Mouse (Mus musculus) spleen, adult 12 weeks (tissue): Measurements from ENCODE around the gene Tesmin.

ENCODE experiments used
- DNase-seq: peaks from one replicate; pipeline ENCODE4 v3.0.0; 2022; ENCODE audit warnings: low spot score

Gene Tesmin

DNA sequence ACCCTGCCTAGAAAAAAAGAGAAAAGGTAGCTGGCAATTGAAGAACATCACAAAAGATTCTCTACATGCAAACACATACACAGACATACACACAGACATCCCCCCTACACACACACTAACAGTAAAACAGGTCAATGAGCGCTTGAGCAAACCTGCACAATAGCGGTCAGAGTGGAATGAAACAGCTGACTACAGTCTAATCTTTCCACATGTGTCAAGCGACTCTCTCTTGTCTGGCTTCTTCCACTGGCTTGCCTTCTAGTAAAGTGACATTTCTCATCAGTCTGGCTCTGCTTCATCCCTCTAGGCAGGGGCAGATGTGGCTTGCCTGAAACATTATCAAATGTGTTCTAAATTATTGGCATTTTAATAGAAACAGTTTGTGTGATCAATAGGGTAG, 5.6 kb downstream of the Tesmin start:
- DNase-seq = no peak

DNA sequence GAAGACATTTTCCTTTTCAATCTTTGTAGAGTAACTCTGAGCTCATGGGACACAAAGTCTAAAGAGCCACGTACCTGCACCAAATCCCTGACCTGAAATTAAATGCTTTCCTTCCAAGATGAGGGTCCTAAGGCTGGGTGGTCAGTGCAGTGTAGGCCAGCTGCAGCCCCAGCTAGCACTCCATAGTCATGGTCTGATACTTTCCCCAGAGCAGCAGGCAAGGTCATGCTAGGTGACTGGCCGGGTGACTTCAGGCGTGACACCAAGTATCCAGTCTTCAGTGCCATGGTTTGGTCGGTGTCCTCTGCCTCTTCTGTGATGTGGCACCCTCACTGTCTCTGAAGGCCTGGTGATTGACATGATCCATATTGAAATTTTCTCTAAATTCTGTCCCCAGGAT, 11.4 kb downstream of the Tesmin start:
- DNase-seq = no peak

GRCm38 (mm10) chr19:3401504-3401903, 12.8 kb downstream of the Tesmin start:
- DNase-seq = no peak

- DNase-seq = no peak
Observed at GRCm38 (mm10) chr19:3401943-3402342, 13.3 kb downstream of the Tesmin start.

GRCm38 (mm10) chr19:3402390-3402789, 13.7 kb downstream of the Tesmin start:
- DNase-seq = no peak

DNA sequence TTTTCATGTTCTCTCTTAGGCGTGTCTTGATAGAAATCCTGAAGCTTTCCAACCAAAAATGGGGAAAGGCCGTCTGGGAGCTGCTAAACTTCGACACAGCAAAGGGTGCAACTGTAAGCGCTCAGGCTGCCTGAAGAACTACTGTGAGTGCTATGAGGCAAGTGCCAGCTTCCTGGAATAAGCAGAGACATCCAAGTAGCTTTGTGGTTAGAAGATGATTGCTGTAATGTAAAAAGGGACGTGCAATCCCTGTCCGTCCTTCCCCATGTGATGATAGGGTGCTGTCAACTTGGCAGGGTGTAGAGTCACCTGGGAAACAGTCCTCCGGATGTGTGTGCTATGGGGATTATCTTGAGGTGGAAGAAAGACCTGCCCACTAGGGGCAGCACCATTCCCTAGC, 15.4 kb downstream of the Tesmin start:
- no peak for DNase-seq

- no peak for DNase-seq
Observed at GRCm38 (mm10) chr19:3405531-3406281, 17.0 kb downstream of the Tesmin start.

- DNase-seq = no peak
Observed at GRCm38 (mm10) chr19:3414268-3414733, 25.6 kb downstream of the Tesmin start, which contains the start of gene Gal. Gal (minus strand) TSS chr19:3414544.

DNA sequence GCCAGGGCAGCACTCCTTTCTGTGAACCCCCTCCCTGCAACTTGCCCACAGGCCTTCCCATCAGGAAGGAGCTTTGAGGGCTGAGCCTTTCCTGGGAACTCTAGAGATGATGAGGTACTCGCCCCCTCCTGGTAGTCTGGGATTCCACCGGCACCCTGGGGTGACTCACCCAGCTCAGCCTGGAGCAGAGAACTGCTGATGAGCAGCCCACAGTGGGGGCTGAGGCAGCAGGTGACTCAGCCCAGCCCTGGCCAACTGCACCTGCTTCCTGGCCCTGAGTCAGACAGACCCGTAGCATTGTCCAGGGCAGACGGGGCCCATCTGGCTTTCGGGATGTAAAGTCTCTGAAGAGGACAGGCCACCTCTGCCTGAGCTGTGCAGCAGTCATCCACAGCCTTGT, 30.6 kb downstream of the Tesmin start:
- no peak for DNase-seq

GRCm38 (mm10) chr19:3422488-3422887, 33.8 kb downstream of the Tesmin start:
- no peak for DNase-seq

- no peak for DNase-seq
Observed at GRCm38 (mm10) chr19:3422981-3423380, 34.3 kb downstream of the Tesmin start.

DNA sequence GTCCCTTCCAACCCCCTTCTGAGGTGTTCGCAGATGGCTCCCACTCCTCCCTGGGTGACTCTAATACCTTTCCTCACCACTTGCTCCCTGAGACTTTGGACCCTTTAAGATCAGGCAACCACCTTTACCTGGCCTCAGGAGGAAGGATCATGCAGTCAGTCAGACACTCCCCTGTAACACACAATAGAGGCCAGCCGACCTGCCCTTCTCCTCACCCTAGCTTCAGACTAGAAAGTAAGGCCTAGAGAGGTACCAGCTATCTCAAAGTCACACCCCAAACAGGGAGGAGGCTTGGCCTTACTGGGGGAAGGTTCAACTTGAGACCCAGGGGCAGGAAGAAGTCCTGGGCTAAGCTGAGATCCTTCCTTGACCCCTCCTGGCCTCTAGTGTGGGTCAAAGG, 35.6 kb downstream of the Tesmin start:
- no peak for DNase-seq

- DNase-seq = no peak
Observed at GRCm38 (mm10) chr19:3428057-3428830, 39.6 kb downstream of the Tesmin start.

DNA sequence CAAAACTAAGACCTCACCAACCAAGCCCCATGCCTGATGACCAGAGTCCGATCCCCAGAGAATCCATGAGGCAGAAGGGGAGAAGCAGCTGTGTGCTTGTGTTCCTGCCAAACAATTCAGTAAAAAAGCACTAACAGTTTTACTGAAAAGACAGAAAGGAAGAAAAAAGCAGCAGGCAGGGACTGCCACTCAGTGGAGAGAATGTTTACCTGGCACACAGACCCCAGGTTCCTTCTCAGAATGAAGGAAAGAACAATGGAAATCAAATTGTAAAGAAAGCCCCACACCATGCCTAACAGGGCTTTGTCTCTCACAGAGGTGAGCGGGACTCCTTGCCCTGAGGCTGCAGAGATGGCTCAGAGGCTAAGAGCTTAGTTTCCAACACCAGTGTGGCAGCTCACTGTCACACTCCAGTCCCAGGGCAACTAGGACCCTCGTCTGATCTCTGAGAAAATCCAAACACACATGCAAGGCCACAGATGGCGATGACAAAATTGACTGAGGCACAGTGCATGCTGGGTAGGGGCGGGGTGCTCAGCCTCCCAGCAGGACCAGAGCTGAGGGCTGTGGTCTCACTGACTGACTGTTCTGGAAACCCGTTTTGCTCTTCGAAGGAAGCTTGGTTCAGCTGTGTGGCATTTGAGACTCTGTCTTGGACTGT, 40.6 kb downstream of the Tesmin start:
- no peak for DNase-seq

DNA sequence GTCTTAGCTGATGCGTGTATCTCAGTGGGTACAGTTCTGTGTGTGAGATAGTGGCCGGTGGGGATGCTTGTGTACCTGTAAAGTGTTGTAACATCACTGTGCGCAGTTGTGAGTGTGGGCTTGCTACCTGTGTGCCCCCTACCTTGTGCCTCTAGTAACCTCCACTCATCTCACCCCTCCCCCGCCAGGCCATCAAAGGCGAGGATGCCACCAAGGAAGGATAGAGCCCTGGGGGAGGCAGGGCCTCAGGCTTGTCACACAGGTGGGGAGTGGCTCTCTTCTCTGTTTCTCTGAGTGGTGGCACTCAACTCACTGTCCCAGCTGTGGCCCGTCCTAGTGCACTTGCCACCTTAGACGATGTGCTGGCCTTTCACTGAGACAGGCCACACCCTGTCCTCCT, 42.4 kb downstream of the Tesmin start:
- DNase-seq = no peak

GRCm38 (mm10) chr19:3431969-3432368, 43.3 kb downstream of the Tesmin start:
- no peak for DNase-seq

- no peak for DNase-seq
Observed at GRCm38 (mm10) chr19:3434124-3434523, 45.5 kb downstream of the Tesmin start.

DNA sequence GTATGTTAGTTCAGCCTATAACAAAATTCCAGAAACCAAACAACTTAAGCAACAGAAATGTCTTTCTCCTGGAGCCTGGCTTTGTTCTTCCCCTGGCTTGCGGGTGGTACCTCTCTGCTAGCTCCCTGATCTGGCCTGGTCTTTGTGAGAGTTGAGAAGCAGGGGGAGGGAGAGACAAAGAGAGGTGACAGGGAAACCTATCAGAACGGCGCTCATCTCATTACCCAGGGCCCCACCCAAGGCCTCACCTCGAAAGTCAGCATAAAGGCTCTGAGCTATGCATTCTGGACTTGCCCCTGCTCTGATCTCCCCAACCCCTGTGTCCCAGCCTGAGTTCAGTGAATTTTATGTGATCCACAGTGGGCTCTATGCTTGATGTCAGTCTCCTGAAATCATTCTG, 46.0 kb downstream of the Tesmin start:
- DNase-seq = no peak

- DNase-seq = no peak
Observed at GRCm38 (mm10) chr19:3435824-3436223, 47.2 kb downstream of the Tesmin start.

- peak; percentile 26 for DNase-seq
Observed at GRCm38 (mm10) chr19:3436840-3437239, 48.2 kb downstream of the Tesmin start.

DNA sequence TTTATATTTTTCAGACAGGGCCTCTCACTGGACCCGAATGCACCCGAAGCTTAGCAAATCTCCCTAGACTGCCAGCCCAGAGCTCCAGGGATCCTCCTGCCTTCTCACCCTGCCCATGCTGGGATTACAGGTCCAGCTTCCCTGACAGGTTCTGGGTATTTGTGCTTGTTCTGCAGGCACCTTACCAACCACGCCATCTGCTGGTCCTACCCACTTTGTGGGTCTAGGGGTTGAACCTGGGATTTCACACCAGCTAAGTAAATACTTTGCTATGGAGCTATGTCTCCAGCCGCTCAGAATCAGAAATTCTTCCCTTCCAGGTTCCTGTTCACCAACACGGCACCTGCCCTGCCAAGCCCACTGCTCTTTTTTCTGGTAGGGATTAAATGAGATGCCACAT, 49.3 kb downstream of the Tesmin start:
- no peak for DNase-seq

DNA sequence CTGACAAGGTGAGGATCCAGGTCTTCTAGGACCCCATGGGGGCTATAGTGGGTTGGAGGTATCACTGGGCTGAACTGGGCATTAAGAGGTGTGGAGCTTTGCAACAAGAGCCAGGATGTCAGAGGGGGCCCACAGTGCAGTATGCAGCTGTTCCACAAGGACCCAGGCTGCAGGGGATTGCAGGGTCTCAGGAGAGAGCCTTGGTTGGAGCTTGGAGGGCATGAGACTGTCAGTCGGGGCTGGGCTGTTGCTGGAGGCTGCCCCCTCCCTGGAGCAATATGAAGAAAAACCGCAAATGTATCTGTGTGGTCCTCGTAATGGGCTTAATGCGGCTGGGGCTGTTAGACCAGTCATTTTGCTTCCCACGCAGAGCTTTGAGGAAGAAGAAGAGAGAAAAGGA, 52.0 kb downstream of the Tesmin start:
- DNase-seq = no peak

GRCm38 (mm10) chr19:3441092-3441491, 52.4 kb downstream of the Tesmin start:
- DNase-seq = no peak
